Mouse (Mus musculus): Measurements from ENCODE around the gene Arhgap10.

DNA sequence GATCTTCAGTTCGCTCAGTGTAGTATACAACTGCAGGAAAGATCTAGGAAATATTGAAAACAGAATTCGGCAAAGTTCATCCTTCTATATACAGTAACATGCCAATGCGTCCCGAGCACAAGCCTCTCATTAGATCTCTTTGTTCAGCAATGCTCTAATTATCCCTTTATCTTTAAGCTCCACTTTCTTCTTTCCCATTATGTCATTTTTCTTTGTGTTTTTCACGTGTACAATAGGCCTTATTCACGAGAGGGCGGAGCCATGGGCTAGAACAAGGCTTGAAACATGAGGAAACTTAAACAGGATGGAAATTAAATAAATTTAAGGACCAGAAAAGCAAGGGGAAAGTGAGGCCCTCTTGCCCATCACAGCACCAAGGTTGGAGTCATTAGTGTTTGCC lies 289.1 kb downstream of the Arhgap10 start:
- TF ChIP-seq POLR2A (IDR thresholded peaks at IDR 0.05; ENCODE audit: extremely low read depth, insufficient read depth, low read length) = no peak
- no peak for TF ChIP-seq CTCF (IDR thresholded peaks at IDR 0.05; ENCODE audit: extremely low read depth, insufficient read depth, low read length)
